Mouse (Mus musculus) spleen, adult 2 months (tissue): ENCODE measurements at regions not wholly inside any gene's neighbourhood (a gene's known extent, or its start where the extent isn't known, plus 50 kb on each side); places are given as distances from the start of the nearest gene placed in this dataset.

Experiments used
- CTCF ChIP-seq: fragments of 200-500 bp; IDR thresholded peaks from 2 replicates; pipeline ENCODE4 v1.5.1; 2011; ENCODE audit warnings: mild to moderate bottlenecking, inconsistent platforms; ENCODE audit not compliant: insufficient read depth, insufficient read length, insufficient replicate concordance; ENCODE audit errors: extremely low read depth
- POLR2A ChIP-seq: fragments of 200-500 bp; IDR thresholded peaks from 2 replicates; pipeline ENCODE4 v1.6.1; 2011; ENCODE audit warnings: low read depth, low read length, inconsistent platforms

DNA sequence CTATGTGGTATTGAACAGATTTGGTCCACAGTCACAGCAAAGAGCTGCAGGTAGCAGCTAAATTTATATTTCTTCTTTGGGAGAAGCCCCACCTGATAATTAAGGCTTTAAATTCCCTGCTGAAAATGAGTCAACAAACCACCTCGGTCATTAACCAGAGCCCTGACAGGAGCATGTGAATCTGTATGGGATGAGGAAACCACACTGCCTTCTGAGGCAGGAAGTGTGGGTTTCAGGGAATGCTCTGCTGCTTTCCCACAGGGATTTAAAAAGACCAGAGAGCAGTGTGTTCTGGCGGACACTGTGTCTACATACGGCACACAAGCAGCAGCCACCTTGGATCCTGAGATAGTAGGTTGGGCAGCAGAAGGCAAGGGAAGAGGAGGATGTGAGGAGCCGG, 204.0 kb upstream of the Gm21798 start:
- TF ChIP-seq POLR2A (no peak), CTCF (no peak)
